Mouse (Mus musculus) ES-E14 (cell line): ENCODE data around the gene Ak8. TPM values are rescaled to one million over a fixed set of nuclear protein-coding genes. Genes with fewer than 3 reads are reported as not detected.
A peak's percentile ranks its signal among the peaks of the same experiment; 100 is the strongest.

Experiments
- DNase-seq: peaks from one replicate; pipeline ENCODE4 v3.0.0-alpha.2; 2013; ENCODE audit warnings: low read depth, low spot score
- H3K27ac ChIP-seq: 2 replicates; pipeline ENCODE4 v1.5.1; 2012; ENCODE audit warnings: low read depth, mild to moderate bottlenecking, low read length, moderate library complexity, mixed read lengths; ENCODE audit not compliant: poor library complexity, insufficient read depth, severe bottlenecking
- H3K36me3 ChIP-seq: 2 replicates; pipeline ENCODE4 v1.6.1; 2012; ENCODE audit warnings: mild to moderate bottlenecking, low read length, moderate library complexity, mixed read lengths; ENCODE audit not compliant: control insufficient read depth, poor library complexity, insufficient read depth, severe bottlenecking
- H3K4me1 ChIP-seq, 2 experiments: fragments of 150-350 bp in 1 of 2; sonication (generic) in 1 of 2; 2 replicates each; pipeline ENCODE4 v1.6.1; 2012; ENCODE audit warnings: low read length in 2 of 2, mild to moderate bottlenecking in 1 of 2, mixed read lengths in 1 of 2; ENCODE audit not compliant: control insufficient read depth in 2 of 2, insufficient read depth in 2 of 2, poor library complexity in 1 of 2
- H3K4me3 ChIP-seq, 2 experiments: fragments of 150-350 bp in 1 of 2; sonication (generic) in 1 of 2; 2 replicates each; pipeline ENCODE4 v1.5.1; 2012; ENCODE audit warnings: low read length in 2 of 2, low read depth in 1 of 2, mild to moderate bottlenecking in 1 of 2, mixed read lengths in 1 of 2; ENCODE audit not compliant: insufficient read depth in 1 of 2, poor library complexity in 1 of 2, severe bottlenecking in 1 of 2
- H3K9ac ChIP-seq: 2 replicates; pipeline ENCODE4 v1.6.1; 2012; ENCODE audit warnings: low read depth, mild to moderate bottlenecking, low read length, mixed read lengths; ENCODE audit not compliant: poor library complexity, insufficient read depth, severe bottlenecking
- H3K9me3 ChIP-seq: fragments of 150-350 bp; sonication (generic); 2 replicates; pipeline ENCODE4 v1.6.1; 2012; ENCODE audit warnings: low read depth, mild to moderate bottlenecking, low read length; ENCODE audit not compliant: control insufficient read depth, insufficient read depth
- CHD2 ChIP-seq: IDR thresholded peaks from 2 replicates; pipeline ENCODE4 v1.6.1; 2014; ENCODE audit warnings: mild to moderate bottlenecking, low read depth, low read length, inconsistent platforms
- HCFC1 ChIP-seq: IDR thresholded peaks from 2 replicates; pipeline ENCODE4 v1.6.1; 2012; ENCODE audit warnings: low read length, inconsistent platforms, borderline replicate concordance; ENCODE audit not compliant: insufficient read depth
- MAFK ChIP-seq: IDR thresholded peaks from 2 replicates; pipeline ENCODE4 v1.6.1; 2014; ENCODE audit warnings: mild to moderate bottlenecking, low read depth, low read length, inconsistent platforms; ENCODE audit not compliant: insufficient read depth
- ZC3H11A ChIP-seq: IDR thresholded peaks from 2 replicates; pipeline ENCODE4 v1.6.1; 2012; ENCODE audit warnings: low read depth, mild to moderate bottlenecking, inconsistent platforms, low read length, borderline replicate concordance
- ZNF384 ChIP-seq: IDR thresholded peaks from 2 replicates; pipeline ENCODE4 v1.6.1; 2012; ENCODE audit warnings: low read depth, low read length, inconsistent platforms
- in situ Hi-C, 2 experiments: fragments of 600-800 bp; cut with MboI; formaldehyde crosslinking; loops; one replicate each; pipeline ENCODE4 v1.15.1; 2025; ENCODE audit warnings: low sequenced_read_pairs in 2 of 2, inconsistent platforms in 1 of 2; ENCODE audit not compliant: unreplicated experiment in 2 of 2
- total RNA-seq: library from RNA; depleted of rRNA; stranded (reverse); fragments of 300-350 nt; gene quantifications from 2 replicates; pipeline ENCODE4 v1.2.3, GENCODE M21; 2012

The Ak8 gene
- total RNA-seq, 1 experiment = 0.49 TPM

DNA sequence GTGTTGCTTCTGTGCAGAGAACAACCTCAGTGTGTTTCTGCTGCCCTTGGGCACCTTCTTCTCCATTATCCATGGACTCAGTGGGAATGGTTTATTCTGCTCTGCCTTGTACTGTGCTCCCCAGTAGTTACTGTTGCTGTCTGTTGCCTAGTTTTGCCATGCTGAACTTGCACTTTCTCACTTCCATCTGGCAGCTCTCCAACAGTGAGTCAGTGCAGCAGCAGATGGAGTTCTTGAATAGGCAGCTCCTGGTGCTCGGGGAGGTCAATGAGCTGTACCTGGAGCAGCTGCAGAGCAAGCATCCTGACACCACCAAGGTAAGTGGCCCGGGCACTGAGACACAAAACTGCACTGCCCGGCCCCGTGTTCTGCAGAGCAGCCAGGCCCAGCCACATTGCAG, 18.2 kb upstream of the Ak8 start:
- Histone ChIP-seq H3K9me3 (no peaks in the 10 kb centered on the region), H3K27ac (no peak overlapping the region), H3K4me3 (no peak overlapping the region), H3K4me1 (no peaks in the 10 kb centered on the region), H3K36me3 (peaks cover 58% of the 10 kb centered on the region), H3K9ac (no peak overlapping the region)
- in situ Hi-C loops = no loop called here
- no peak for DNase-seq
- no peak for TF ChIP-seq ZNF384
- TF ChIP-seq MAFK = no peak
- TF ChIP-seq HCFC1 = no peak
- TF ChIP-seq CHD2 = no peak
- TF ChIP-seq ZC3H11A = no peak

DNA sequence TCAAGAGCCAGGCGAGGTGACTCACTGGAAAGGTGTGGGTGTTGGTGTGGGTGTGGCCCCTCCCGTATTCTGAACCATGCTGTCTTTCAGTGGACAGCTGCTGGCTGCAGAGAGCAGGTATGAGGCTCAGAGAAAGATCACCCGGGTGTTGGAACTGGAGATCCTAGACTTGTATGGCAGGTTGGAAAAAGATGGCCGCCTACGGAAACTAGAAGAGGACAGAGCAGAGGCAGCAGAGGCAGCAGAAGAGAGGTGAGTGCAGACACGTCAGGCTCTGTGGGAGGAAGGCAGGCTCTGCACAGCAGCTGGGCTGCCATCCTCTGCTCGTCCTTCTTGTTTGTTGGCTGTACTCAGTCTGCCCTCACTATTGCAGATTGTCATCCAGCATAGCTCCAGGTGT, 14.1 kb upstream of the Ak8 start:
- no peak for DNase-seq
- H3K4me3 ChIP-seq = no peak overlapping the region
- H3K36me3 ChIP-seq = peaks cover 42% of the 10 kb centered on the region
- no peaks in the 10 kb centered on the region for H3K4me1 ChIP-seq
- H3K27ac ChIP-seq = no peak overlapping the region
- no peaks in the 10 kb centered on the region for H3K9me3 ChIP-seq
- in situ Hi-C loops = no loop called here
- H3K9ac ChIP-seq = no peak overlapping the region
- no peak for TF ChIP-seq CHD2
- no peak for TF ChIP-seq ZNF384
- no peak for TF ChIP-seq MAFK
- TF ChIP-seq HCFC1 = no peak
- no peak for TF ChIP-seq ZC3H11A

- peaks cover 20% of the 10 kb centered on the region for H3K36me3 ChIP-seq
- DNase-seq = peak; percentile 7
- no peak for TF ChIP-seq ZC3H11A
- no peak for TF ChIP-seq CHD2
- TF ChIP-seq HCFC1 = no peak
- TF ChIP-seq ZNF384 = no peak
- TF ChIP-seq MAFK = no peak
- H3K9me3 ChIP-seq = no peaks in the 10 kb centered on the region
- no peak overlapping the region for H3K27ac ChIP-seq
- no peak overlapping the region for H3K4me3 ChIP-seq
- in situ Hi-C loops = no loop called here
- H3K9ac ChIP-seq = no peak overlapping the region
- H3K4me1 ChIP-seq = no peaks in the 10 kb centered on the region
Observed at GRCm38 (mm10) chr2:28688431-28688830, 11.5 kb upstream of the Ak8 start.

GRCm38 (mm10) chr2:28692692-28693091, 7.3 kb upstream of the Ak8 start:
- DNase-seq = no peak
- Histone ChIP-seq H3K4me1 (no peaks in the 10 kb centered on the region), H3K27ac (no peak overlapping the region), H3K36me3 (no peaks in the 10 kb centered on the region), H3K9me3 (no peaks in the 10 kb centered on the region), H3K9ac (no peak overlapping the region), H3K4me3 (no peak overlapping the region)
- in situ Hi-C loops = no loop called here
- TF ChIP-seq MAFK (no peak), ZC3H11A (no peak), ZNF384 (no peak), CHD2 (no peak), HCFC1 (no peak)

- no peak for DNase-seq
- in situ Hi-C loops = no loop called here
- H3K36me3 ChIP-seq = no peaks in the 10 kb centered on the region
- no peaks in the 10 kb centered on the region for H3K9me3 ChIP-seq
- no peak overlapping the region for H3K9ac ChIP-seq
- H3K27ac ChIP-seq = no peak overlapping the region
- H3K4me1 ChIP-seq = peaks cover 0 to 3% of the 10 kb centered on the region in 2 experiments; a peak in 1 of 4 replicates
- no peak overlapping the region for H3K4me3 ChIP-seq
- TF ChIP-seq ZNF384 (no peak), HCFC1 (no peak), ZC3H11A (no peak), CHD2 (no peak), MAFK (no peak)
Observed at GRCm38 (mm10) chr2:28698566-28698965, 1.4 kb upstream of the Ak8 start.
